Mouse (Mus musculus) CH12F3 (cell line): ENCODE data around the gene Dnm1.

Experiments used
- in situ Hi-C: fragments of 300-500 bp; cut with MboI; formaldehyde crosslinking; loops from 2 replicates; pipeline ENCODE4 v1.14.3; 2020; ENCODE audit warnings: low sequenced_read_pairs

Gene Dnm1

GRCm38 (mm10) chr2:32287334-32287840 lies 65.8 kb downstream of the Dnm1 start, which contains the start of gene Golga2:
Gene Golga2 (plus strand): TSS chr2:32287384.
- in situ Hi-C loops: no loop called here

GRCm38 (mm10) chr2:32283986-32284385 lies 69.2 kb downstream of the Dnm1 start:
- in situ Hi-C loops: no loop called here

- in situ Hi-C loops: no loop called here
Observed at GRCm38 (mm10) chr2:32282727-32283126, 70.4 kb downstream of the Dnm1 start.

GRCm38 (mm10) chr2:32282289-32282688 lies 70.8 kb downstream of the Dnm1 start:
- in situ Hi-C loops: no loop called here

GRCm38 (mm10) chr2:32275823-32276222 lies 77.3 kb downstream of the Dnm1 start:
- in situ Hi-C loops: no loop called here

GRCm38 (mm10) chr2:32260635-32261034 lies 92.5 kb downstream of the Dnm1 start:
- in situ Hi-C loops: no loop called here

- in situ Hi-C loops: no loop called here
Observed at GRCm38 (mm10) chr2:32259657-32260417, 93.3 kb downstream of the Dnm1 start, which contains the start of gene Uck1. Gene Uck1 (minus strand): TSS chr2:32260159.

GRCm38 (mm10) chr2:32258887-32259533 lies 94.1 kb downstream of the Dnm1 start:
- in situ Hi-C loops: no loop called here
